Mouse (Mus musculus) layer of hippocampus, postnatal 25 days (tissue): ENCODE data around the gene Tgm4. TPM values are rescaled to one million over a fixed set of nuclear protein-coding genes. Genes with fewer than 3 reads are reported as not detected.

Experiments
- DNase-seq, 2 experiments: peaks; one replicate each; pipeline ENCODE4 v3.0.0; 2022; ENCODE audit warnings: mixed read lengths in 2 of 2, low spot score in 1 of 2; ENCODE audit errors: extremely low spot score in 1 of 2
- total RNA-seq, 2 experiments: library from RNA; stranded (reverse); gene quantifications; 2 replicates each; pipeline ENCODE4 v1.2.3; 2021

Gene Tgm4
- total RNA-seq, 2 experiments from 2014 or later, result 1.7 to 2.0 TPM

- no peak for DNase-seq
Observed at GRCm38 (mm10) chr9:123103425-123103824, 68.9 kb downstream of the Tgm4 start.

GRCm38 (mm10) chr9:123104362-123104761 is 69.8 kb downstream of the Tgm4 start:
- no peak for DNase-seq

- DNase-seq, result no peak
Observed at GRCm38 (mm10) chr9:123107186-123107585, 72.7 kb downstream of the Tgm4 start.

DNA sequence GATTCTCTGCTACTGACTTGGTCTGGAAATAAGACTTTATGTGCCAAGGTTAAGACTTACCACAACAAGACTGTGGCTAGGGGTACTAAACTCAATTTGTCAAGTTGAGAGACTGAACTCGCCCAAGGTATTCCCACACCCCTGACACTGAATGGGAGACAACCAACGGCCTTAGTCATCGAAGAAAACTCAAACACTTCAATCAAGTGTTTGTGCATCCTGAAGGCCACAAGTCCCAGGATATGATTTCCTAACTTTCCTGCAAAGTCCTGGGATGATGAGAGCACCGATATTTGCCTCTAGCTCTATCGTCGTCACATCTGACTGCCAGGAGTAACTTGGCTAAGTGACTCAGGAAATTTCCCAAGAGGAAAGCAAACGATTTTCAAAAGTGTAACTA is 74.7 kb downstream of the Tgm4 start:
- DNase-seq, result no peak

DNA sequence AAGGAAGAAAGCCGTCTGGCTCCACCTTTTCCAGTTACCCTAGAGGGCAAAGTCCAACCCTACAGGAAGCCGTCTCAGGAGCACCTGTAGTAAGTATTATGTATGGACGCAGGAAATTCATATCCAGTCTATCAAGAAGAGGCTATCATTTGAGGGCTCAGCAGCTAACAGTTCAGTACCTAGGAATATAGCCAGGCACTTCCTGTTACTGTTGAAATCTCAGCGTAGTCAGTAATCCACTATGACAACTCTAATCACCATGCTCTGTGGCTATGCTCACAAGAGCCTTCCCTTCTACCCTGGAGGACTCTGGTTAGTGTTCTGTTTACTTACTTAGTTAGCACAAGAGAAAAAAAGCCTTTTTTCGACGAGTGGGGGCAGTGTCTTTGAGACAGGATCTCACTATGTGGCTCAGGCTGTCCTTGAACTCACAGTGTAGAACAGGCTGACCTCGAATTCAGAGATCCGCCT is 77.3 kb downstream of the Tgm4 start:
- DNase-seq, result no peak

GRCm38 (mm10) chr9:123112805-123113521 is 78.4 kb downstream of the Tgm4 start, which contains the start of the genes Zdhhc3 and Exosc7:
Zdhhc3 (minus strand) TSS chr9:123113205.
Exosc7 (plus strand) TSS chr9:123113215.
- DNase-seq, result peak; percentile 80 to 92

DNA sequence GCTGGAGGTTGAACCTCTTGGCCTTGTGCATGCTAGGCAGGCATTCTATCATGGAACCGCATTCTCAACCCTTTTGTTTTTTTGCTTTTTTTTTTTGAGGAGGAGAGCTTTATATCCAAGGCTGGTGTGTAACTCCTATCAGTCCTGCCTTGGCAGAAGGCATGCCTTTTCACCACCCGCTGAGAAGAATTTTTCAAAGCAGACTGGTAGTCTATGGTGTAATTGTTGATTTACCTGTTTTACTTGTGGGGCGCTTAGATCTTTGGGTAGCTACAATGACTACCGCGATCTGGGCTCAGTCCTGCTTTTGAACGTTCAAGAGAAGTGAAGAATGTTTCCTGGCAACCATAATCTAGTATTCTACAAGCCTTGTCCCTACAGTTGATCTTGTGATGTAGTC is 79.4 kb downstream of the Tgm4 start:
- no peak for DNase-seq

GRCm38 (mm10) chr9:123115566-123115965 is 81.0 kb downstream of the Tgm4 start:
- DNase-seq, result no peak

Other genes with a start within 250 kb of the Tgm4 start
- 10 to 100 TPM; 18.3 to 19.2 TPM for gene Tcaim, start 229.2 kb upstream of the Tgm4 start, total RNA-seq
- not detected for gene Gm35549, start 190.7 kb upstream of the Tgm4 start, total RNA-seq
- 100 to 1,000 TPM; 137 to 183 TPM for gene Zfp445, start 168.7 kb upstream of the Tgm4 start, total RNA-seq
- gene Zkscan7, start 149.0 kb upstream of the Tgm4 start, total RNA-seq, result 1 to 10 TPM; 4.1 to 5.9 TPM
- gene Zfp105, start 111.7 kb upstream of the Tgm4 start, total RNA-seq, result 1 to 10 TPM; 6.7 to 6.9 TPM
- 10 to 100 TPM; 24.8 to 26.8 TPM for gene 1110059G10Rik, start 83.7 kb upstream of the Tgm4 start, total RNA-seq
- 1 to 10 TPM; 1.1 to 1.7 TPM for gene Kif15, start 83.7 kb upstream of the Tgm4 start, total RNA-seq
- 10 to 100 TPM; 26.3 to 28.9 TPM for gene Tmem42, start 13.4 kb upstream of the Tgm4 start, total RNA-seq
- 10 to 100 TPM; 61.9 to 64.1 TPM for gene Zdhhc3, start 78.5 kb downstream of the Tgm4 start, total RNA-seq
- 10 to 100 TPM; 40.0 to 42.9 TPM for gene Exosc7, start 78.5 kb downstream of the Tgm4 start, total RNA-seq
- 1 to 10 TPM; 3.1 to 3.9 TPM for gene Clec3b, start 116.2 kb downstream of the Tgm4 start, total RNA-seq
- gene Cdcp1, start 181.3 kb downstream of the Tgm4 start, total RNA-seq, result not detected
- 10 to 100 TPM; 42.0 to 45.1 TPM for gene Tmem158, start 226.0 kb downstream of the Tgm4 start, total RNA-seq